Mouse (Mus musculus) hindbrain, embryonic 13.5 days (tissue): ENCODE measurements around the gene Meioc. TPM values are rescaled to one million over a fixed set of nuclear protein-coding genes. Genes with fewer than 3 reads are reported as not detected.

Experiments used
- ATAC-seq: fragments of 200-750 bp; cut with Nextera tagmentation; 2 replicates; pipeline ENCODE4 v1.8.0; 2017; ENCODE audit warnings: moderate TSS enrichment; ENCODE audit not compliant: low FRiP score
- H3K27ac ChIP-seq: fragments of 300-500 bp; sonication (generic); 2 replicates; pipeline ENCODE4 v1.5.1; 2015; ENCODE audit warnings: inconsistent platforms, mild to moderate bottlenecking, moderate library complexity
- H3K27me3 ChIP-seq: fragments of 300-500 bp; sonication (generic); 2 replicates; pipeline ENCODE4 v1.6.1; 2015; ENCODE audit warnings: mild to moderate bottlenecking, inconsistent platforms
- H3K36me3 ChIP-seq: fragments of 300-500 bp; sonication (generic); 2 replicates; pipeline ENCODE4 v1.6.1; 2015; ENCODE audit warnings: mild to moderate bottlenecking, inconsistent platforms
- H3K4me1 ChIP-seq: fragments of 300-500 bp; sonication (generic); replicated peaks from 2 replicates; pipeline ENCODE4 v1.6.1; 2015; ENCODE audit warnings: inconsistent platforms
- H3K4me2 ChIP-seq: fragments of 300-500 bp; sonication (generic); 2 replicates; pipeline ENCODE4 v1.6.1; 2015; ENCODE audit warnings: inconsistent platforms, mild to moderate bottlenecking, moderate library complexity
- H3K4me3 ChIP-seq: fragments of 300-500 bp; sonication (generic); 2 replicates; pipeline ENCODE4 v1.5.1; 2015; ENCODE audit warnings: mild to moderate bottlenecking, inconsistent platforms
- H3K9ac ChIP-seq: fragments of 300-500 bp; sonication (generic); 2 replicates; pipeline ENCODE4 v1.6.1; 2015; ENCODE audit warnings: mild to moderate bottlenecking, inconsistent platforms
- H3K9me3 ChIP-seq: fragments of 300-500 bp; sonication (generic); 2 replicates; pipeline ENCODE4 v1.6.1; 2016; ENCODE audit warnings: inconsistent platforms
- WGBS: fragments of 180-500 bp; shearing (Covaris S2); methylation state at CpG from one replicate; pipeline ENCODE4 v1.1.7; 2015; 5-methylcytosine and 5-hydroxymethylcytosine counted together
- polyA plus RNA-seq: library from polyadenylated mRNA; unstranded; fragments of >200 nt; fragmentation: Nextera tagmentation; extraction: Ambion mirVana; gene quantifications from 2 replicates; pipeline ENCODE4 v1.2.1, GENCODE M21; 2015

Gene Meioc
- polyA plus RNA-seq: 0.04 and 0.18 TPM in 2 replicates

GRCm38 (mm10) chr11:102663416-102663815 is at the start of gene Meioc:
TSS of gene Meioc (plus strand) at chr11:102663716.
- no peaks in the 10 kb centered on the region for H3K4me1 ChIP-seq

GRCm38 (mm10) chr11:102619449-102619848 is 44.1 kb upstream of the Meioc start:
- H3K9me3 ChIP-seq: peaks cover 4% of the 10 kb centered on the region
- no peaks in the 10 kb centered on the region for H3K27me3 ChIP-seq
- no peaks in the 10 kb centered on the region for H3K36me3 ChIP-seq
- 65% methylated on average over 2 of the region's 2 CpGs for WGBS
- H3K4me2 ChIP-seq: no peak overlapping the region
- H3K9ac ChIP-seq: no peak overlapping the region
- no peak for ATAC-seq
- no peak overlapping the region for H3K4me3 ChIP-seq
- H3K27ac ChIP-seq: no peak overlapping the region
- H3K4me1 ChIP-seq: peaks cover 10% of the 10 kb centered on the region

More at GRCm38 (mm10) chr11:102663416-102663815, at the start of gene Meioc:
- Histone ChIP-seq H3K4me2 (no peak within 1 kb of the TSS), H3K9ac (no peak within 1 kb of the TSS), H3K27me3 (peaks cover 35% of the 10 kb centered on the region), H3K9me3 (peaks cover 15% of the 10 kb centered on the region; the same call in 1 of the 2 replicates), H3K27ac (no peak within 1 kb of the TSS), H3K4me3 (no peak within 1 kb of the TSS), H3K36me3 (no peaks in the 10 kb centered on the region)
- no peak for ATAC-seq
- 76% methylated on average over 3 of the region's 3 CpGs for WGBS

GRCm38 (mm10) chr11:102623876-102624789 is 39.4 kb upstream of the Meioc start:
- Histone ChIP-seq H3K36me3 (no peaks in the 10 kb centered on the region), H3K9me3 (peaks cover 4% of the 10 kb centered on the region), H3K27ac (peak overlapping the region; percentile 48; the same call in 1 of the 2 replicates), H3K4me2 (peak overlapping the region; percentile 21; the same call in 1 of the 2 replicates), H3K9ac (peak overlapping the region; percentile 39; the same call in 1 of the 2 replicates), H3K4me3 (no peak overlapping the region), H3K27me3 (no peaks in the 10 kb centered on the region), H3K4me1 (peaks cover 21% of the 10 kb centered on the region)
- 14% methylated on average over 17 of the region's 17 CpGs for WGBS
- peak; percentile 65; the same call in 1 of the 2 replicates for ATAC-seq

GRCm38 (mm10) chr11:102624888-102625407 is 38.6 kb upstream of the Meioc start:
- ATAC-seq: peak; percentile 57
- Histone ChIP-seq H3K27ac (peak overlapping the region; percentile 48; the same call in 1 of the 2 replicates), H3K27me3 (no peaks in the 10 kb centered on the region), H3K4me3 (no peak overlapping the region), H3K36me3 (no peaks in the 10 kb centered on the region), H3K9ac (no peak overlapping the region; the same call in 1 of the 2 replicates), H3K4me1 (peaks cover 21% of the 10 kb centered on the region), H3K4me2 (peak overlapping the region; percentile 40), H3K9me3 (no peaks in the 10 kb centered on the region)
- 23% methylated on average over 14 of the region's 14 CpGs for whole genome bisulfite sequencing

- no peak for ATAC-seq
- WGBS: 88% methylated on average over 9 of the region's 9 CpGs
Measured at GRCm38 (mm10) chr11:102627171-102627931, 36.2 kb upstream of the Meioc start.

GRCm38 (mm10) chr11:102628529-102628928 is 35.0 kb upstream of the Meioc start:
- Histone ChIP-seq H3K4me3 (no peak overlapping the region), H3K4me1 (peaks cover 44% of the 10 kb centered on the region), H3K9me3 (no peaks in the 10 kb centered on the region), H3K4me2 (no peak overlapping the region), H3K36me3 (no peaks in the 10 kb centered on the region), H3K27ac (no peak overlapping the region), H3K27me3 (peaks cover 17% of the 10 kb centered on the region), H3K9ac (no peak overlapping the region)
- WGBS: 47% methylated on average over 9 of the region's 9 CpGs
- no peak for ATAC-seq

More at GRCm38 (mm10) chr11:102627171-102627931, 36.2 kb upstream of the Meioc start:
- H3K36me3 ChIP-seq: no peaks in the 10 kb centered on the region
- H3K9ac ChIP-seq: no peak overlapping the region
- no peak overlapping the region for H3K27ac ChIP-seq
- no peaks in the 10 kb centered on the region for H3K9me3 ChIP-seq
- peaks cover 35% of the 10 kb centered on the region for H3K4me1 ChIP-seq
- H3K4me3 ChIP-seq: no peak overlapping the region
- H3K4me2 ChIP-seq: no peak overlapping the region
- H3K27me3 ChIP-seq: peaks cover 5% of the 10 kb centered on the region; the same call in 1 of the 2 replicates

GRCm38 (mm10) chr11:102629375-102629774 is 34.1 kb upstream of the Meioc start:
- no peak for ATAC-seq
- H3K36me3 ChIP-seq: no peaks in the 10 kb centered on the region
- 68% methylated on average over 8 of the region's 8 CpGs for WGBS

GRCm38 (mm10) chr11:102630731-102631130 is 32.8 kb upstream of the Meioc start:
- no peaks in the 10 kb centered on the region for H3K36me3 ChIP-seq
- H3K4me2 ChIP-seq: no peak overlapping the region
- no peak overlapping the region for H3K4me3 ChIP-seq
- H3K27ac ChIP-seq: no peak overlapping the region
- 8% methylated on average over 7 of the region's 7 CpGs for WGBS
- H3K9me3 ChIP-seq: no peaks in the 10 kb centered on the region
- peaks cover 24% of the 10 kb centered on the region; the same call in 1 of the 2 replicates for H3K4me1 ChIP-seq
- H3K27me3 ChIP-seq: peaks cover 20% of the 10 kb centered on the region
- no peak for ATAC-seq
- no peak overlapping the region for H3K9ac ChIP-seq

More at GRCm38 (mm10) chr11:102629375-102629774, 34.1 kb upstream of the Meioc start:
- Histone ChIP-seq H3K4me2 (no peak overlapping the region), H3K4me1 (peaks cover 36% of the 10 kb centered on the region), H3K9ac (no peak overlapping the region), H3K9me3 (no peaks in the 10 kb centered on the region), H3K27me3 (peaks cover 20% of the 10 kb centered on the region), H3K4me3 (no peak overlapping the region), H3K27ac (no peak overlapping the region)

GRCm38 (mm10) chr11:102631203-102631602 is 32.3 kb upstream of the Meioc start:
- Histone ChIP-seq H3K27ac (no peak overlapping the region), H3K36me3 (no peaks in the 10 kb centered on the region), H3K9ac (no peak overlapping the region), H3K27me3 (peaks cover 20% of the 10 kb centered on the region), H3K4me3 (no peak overlapping the region), H3K4me2 (no peak overlapping the region), H3K9me3 (no peaks in the 10 kb centered on the region), H3K4me1 (peaks cover 24% of the 10 kb centered on the region; the same call in 1 of the 2 replicates)
- 23% methylated on average over 5 of the region's 5 CpGs for WGBS
- no peak for ATAC-seq

- H3K27me3 ChIP-seq: peaks cover 20% of the 10 kb centered on the region
- H3K36me3 ChIP-seq: no peaks in the 10 kb centered on the region
- no peak overlapping the region for H3K9ac ChIP-seq
- H3K4me3 ChIP-seq: no peak overlapping the region
- no peak overlapping the region for H3K27ac ChIP-seq
- 8% methylated on average over 10 of the region's 13 CpGs for WGBS
- H3K4me2 ChIP-seq: peak overlapping the region; percentile 37
- peaks cover 31% of the 10 kb centered on the region for H3K4me1 ChIP-seq
- H3K9me3 ChIP-seq: no peaks in the 10 kb centered on the region
- ATAC-seq: no peak
Measured at GRCm38 (mm10) chr11:102632725-102633124, 30.8 kb upstream of the Meioc start.

- no peak for ATAC-seq
- WGBS: 31% methylated on average over 9 of the region's 9 CpGs
Measured at GRCm38 (mm10) chr11:102633379-102633778, 30.1 kb upstream of the Meioc start.

GRCm38 (mm10) chr11:102636887-102637286 is 26.6 kb upstream of the Meioc start:
- Histone ChIP-seq H3K4me2 (no peak overlapping the region), H3K4me3 (no peak overlapping the region), H3K36me3 (no peaks in the 10 kb centered on the region), H3K9me3 (no peaks in the 10 kb centered on the region), H3K27me3 (peaks cover 15% of the 10 kb centered on the region), H3K27ac (no peak overlapping the region), H3K4me1 (peaks cover 30% of the 10 kb centered on the region), H3K9ac (no peak overlapping the region)
- no peak for ATAC-seq
- 42% methylated on average over 12 of the region's 12 CpGs for WGBS

More at GRCm38 (mm10) chr11:102633379-102633778, 30.1 kb upstream of the Meioc start:
- Histone ChIP-seq H3K4me2 (peak overlapping the region; percentile 37), H3K4me3 (peak overlapping the region; percentile 16), H3K27ac (no peak overlapping the region), H3K27me3 (peaks cover 20% of the 10 kb centered on the region), H3K9ac (no peak overlapping the region), H3K4me1 (peaks cover 31% of the 10 kb centered on the region), H3K9me3 (no peaks in the 10 kb centered on the region), H3K36me3 (no peaks in the 10 kb centered on the region)
